Mouse (Mus musculus) liver, adult 2 months (tissue): Measurements from ENCODE around the gene Spindoc. TPM values are rescaled to one million over a fixed set of nuclear protein-coding genes. Genes with fewer than 3 reads are reported as not detected.
A peak's percentile ranks its signal among the peaks of the same experiment; 100 is the strongest.
"Not testable (repeated sequence)": the region's sequence is repeated elsewhere in the genome, so short reads cannot be mapped to it uniquely, and the experiment has no call there.

Source experiments
- DNase-seq: peaks from one replicate; pipeline ENCODE4 v3.0.0-alpha.2; 2011; ENCODE audit warnings: low read depth, low spot score; ENCODE audit errors: extremely low read depth
- H3K27ac ChIP-seq: fragments of 200-500 bp; replicated peaks from 2 replicates; pipeline ENCODE4 v1.5.1; 2012; ENCODE audit warnings: low read depth, mild to moderate bottlenecking, control low read depth, inconsistent platforms, low read length; ENCODE audit not compliant: insufficient read depth
- H3K27me3 ChIP-seq: fragments of 200-500 bp; 2 replicates; pipeline ENCODE4 v1.6.1; 2012; ENCODE audit warnings: mild to moderate bottlenecking, moderate library complexity, low read length, inconsistent platforms; ENCODE audit not compliant: control insufficient read depth, insufficient read depth
- H3K36me3 ChIP-seq: fragments of 200-500 bp; 2 replicates; pipeline ENCODE4 v1.6.1; 2012; ENCODE audit warnings: low read length, inconsistent platforms; ENCODE audit not compliant: control insufficient read depth, insufficient read depth
- H3K4me1 ChIP-seq: fragments of 200-500 bp; 2 replicates; pipeline ENCODE4 v1.6.1; 2011; ENCODE audit warnings: low read length; ENCODE audit not compliant: control insufficient read depth, insufficient read depth
- H3K4me3 ChIP-seq: fragments of 200-500 bp; 2 replicates; pipeline ENCODE4 v1.5.1; 2011; ENCODE audit warnings: low read depth, mild to moderate bottlenecking, control low read depth, low read length, moderate library complexity; ENCODE audit not compliant: insufficient read depth
- H3K79me2 ChIP-seq: fragments of 200-500 bp; 2 replicates; pipeline ENCODE4 v1.6.1; 2012; ENCODE audit warnings: inconsistent platforms, mild to moderate bottlenecking, low read length, moderate library complexity; ENCODE audit not compliant: control insufficient read depth, insufficient read depth
- H3K9ac ChIP-seq: fragments of 200-500 bp; 2 replicates; pipeline ENCODE4 v1.6.1; 2012; ENCODE audit warnings: low read depth, mild to moderate bottlenecking, control low read depth, inconsistent platforms, low read length
- CTCF ChIP-seq: fragments of 200-500 bp; IDR thresholded peaks from 2 replicates; pipeline ENCODE4 v1.5.1; 2011; ENCODE audit warnings: low read depth, low read length, control low read depth
- POLR2A ChIP-seq: fragments of 200-500 bp; IDR thresholded peaks from 2 replicates; pipeline ENCODE4 v1.6.1; 2011; ENCODE audit warnings: low read length, control low read depth; ENCODE audit not compliant: insufficient read depth; ENCODE audit errors: extremely low read depth
- WGBS: fragments of 180-500 bp; shearing (Covaris S2); methylation state at CpG from one replicate; pipeline ENCODE4 v1.1.7; 2018; 5-methylcytosine and 5-hydroxymethylcytosine counted together
- polyA plus RNA-seq: library from polyadenylated mRNA; depleted of rRNA; stranded (reverse); fragments of >200 nt; gene quantifications from 2 replicates; pipeline ENCODE4 v1.2.3, GENCODE M21; 2012
- total RNA-seq: library from RNA; depleted of rRNA; stranded (reverse); fragments of >200 nt; gene quantifications from 2 replicates; pipeline ENCODE4 v1.2.3, GENCODE M21; 2014

Spindoc gene
- total and polyA plus RNA-seq, 2 experiments = 1.4 to 4.4 TPM

DNA sequence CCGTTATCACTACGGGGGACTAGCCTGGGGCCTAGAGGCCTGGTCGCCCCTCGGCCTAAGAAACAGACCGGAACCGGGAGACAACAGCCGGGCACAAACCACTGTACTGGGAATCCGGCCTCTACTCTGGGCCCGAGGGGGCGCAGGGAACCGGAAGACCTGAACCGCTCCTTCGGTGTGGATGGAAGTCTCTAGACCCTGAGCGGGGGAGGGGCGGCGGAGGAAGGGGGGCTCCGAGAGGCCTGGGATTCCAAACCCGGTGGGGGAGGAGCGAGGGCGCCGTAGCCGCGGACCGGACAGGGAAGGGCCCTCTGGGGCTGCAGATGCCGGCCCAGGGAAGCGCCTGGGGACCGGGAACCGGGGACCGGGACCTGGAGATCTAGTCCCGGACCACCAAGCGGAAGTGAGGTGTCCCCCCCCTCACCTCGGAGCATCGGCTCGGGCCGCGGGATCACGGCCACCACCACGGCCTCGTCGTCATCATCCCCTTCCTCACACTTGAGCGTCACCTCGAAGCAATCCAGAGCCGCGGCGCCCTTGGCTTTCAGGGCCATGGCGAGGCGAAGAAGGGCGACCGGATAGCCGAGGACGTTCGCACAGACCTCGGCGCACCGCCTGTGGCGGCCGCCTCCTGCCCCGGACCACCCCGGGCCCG, 419 bp downstream of the Spindoc start:
- TF ChIP-seq CTCF (no peak), POLR2A (no peak)
- Histone ChIP-seq H3K4me3 (peak overlapping the region; percentile 87), H3K4me1 (no peaks in the 10 kb centered on the region; the same call in 1 of the 2 replicates), H3K9ac (peak overlapping the region; percentile 85), H3K36me3 (no peaks in the 10 kb centered on the region), H3K27me3 (no peaks in the 10 kb centered on the region), H3K27ac (0 out of 2 replicates have a peak overlapping the region, but pooled peaks have one; percentile 2), H3K79me2 (peaks cover 2% of the 10 kb centered on the region; the same call in 1 of the 2 replicates)
- 1% methylated on average over 59 of the region's 60 CpGs for WGBS
- no peak for DNase-seq

- Histone ChIP-seq H3K27ac (no peak overlapping the region), H3K27me3 (no peaks in the 10 kb centered on the region), H3K36me3 (no peaks in the 10 kb centered on the region; the same call in 1 of the 2 replicates), H3K79me2 (peaks cover 2% of the 10 kb centered on the region; the same call in 1 of the 2 replicates), H3K4me3 (peak overlapping the region; percentile 87), H3K4me1 (no peaks in the 10 kb centered on the region; the same call in 1 of the 2 replicates), H3K9ac (peak overlapping the region; percentile 85)
- DNase-seq = no peak
- no peak for TF ChIP-seq POLR2A
- TF ChIP-seq CTCF = no peak
- WGBS = 33% methylated on average over 8 of the region's 8 CpGs
These were observed 917 bp downstream of the Spindoc start for GRCm38 (mm10) chr19:7381906-7382247.

GRCm38 (mm10) chr19:7377639-7378038, 5.2 kb downstream of the Spindoc start:
- Histone ChIP-seq H3K27me3 (no peaks in the 10 kb centered on the region), H3K36me3 (peaks cover 12% of the 10 kb centered on the region; the same call in 1 of the 2 replicates), H3K79me2 (peaks cover 2% of the 10 kb centered on the region; the same call in 1 of the 2 replicates), H3K27ac (no peak overlapping the region), H3K9ac (no peak overlapping the region), H3K4me3 (no peak overlapping the region), H3K4me1 (no peaks in the 10 kb centered on the region)
- DNase-seq = no peak
- no peak for TF ChIP-seq CTCF
- 79% methylated on average over 2 of the region's 2 CpGs for WGBS

DNA sequence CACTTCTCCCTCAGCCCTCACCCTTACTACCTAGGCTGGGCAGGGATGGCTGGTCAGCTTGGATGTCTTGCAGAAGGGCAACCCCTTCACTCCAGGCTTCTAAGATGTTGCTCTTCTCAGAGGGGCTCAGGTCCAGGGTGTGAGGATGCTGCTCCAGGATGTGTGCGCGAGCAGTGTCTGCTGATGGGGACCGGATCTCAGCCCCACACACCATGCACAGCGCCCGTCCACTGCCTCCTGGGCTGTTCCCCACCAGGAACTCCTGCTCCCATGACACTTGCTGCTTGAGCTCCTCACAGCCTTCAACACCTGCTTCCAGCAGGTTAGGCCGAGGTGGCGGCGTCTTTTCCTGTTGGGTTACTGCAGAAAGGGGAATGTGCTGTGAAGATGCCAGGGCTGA, 8.3 kb downstream of the Spindoc start:
- Histone ChIP-seq H3K79me2 (peaks cover 1% of the 10 kb centered on the region; the same call in 1 of the 2 replicates), H3K36me3 (peaks cover 22% of the 10 kb centered on the region), H3K27me3 (no peaks in the 10 kb centered on the region), H3K4me1 (no peaks in the 10 kb centered on the region), H3K9ac (no peak overlapping the region), H3K4me3 (no peak overlapping the region), H3K27ac (no peak overlapping the region)
- 97% methylated on average over 8 of the region's 8 CpGs for WGBS
- no peak for DNase-seq
- no peak for TF ChIP-seq CTCF
- no peak for TF ChIP-seq POLR2A

- not testable (repeated sequence) for H3K27ac ChIP-seq, H3K4me1 ChIP-seq, H3K4me3 ChIP-seq, H3K27me3 ChIP-seq, H3K9ac ChIP-seq, DNase-seq, H3K79me2 ChIP-seq
- H3K36me3 ChIP-seq = peaks cover 24% of the 10 kb centered on the region
- WGBS = 80% methylated on average over 4 of the region's 4 CpGs
These were observed 13.3 kb downstream of the Spindoc start for GRCm38 (mm10) chr19:7369469-7369868.

GRCm38 (mm10) chr19:7353636-7354035, 29.2 kb downstream of the Spindoc start:
- no peaks in the 10 kb centered on the region for H3K36me3 ChIP-seq
- DNase-seq = no peak
- WGBS = 76% methylated on average over 6 of the region's 6 CpGs
- no peak overlapping the region for H3K27ac ChIP-seq
- H3K4me3 ChIP-seq = no peak overlapping the region
- no peaks in the 10 kb centered on the region for H3K79me2 ChIP-seq
- H3K4me1 ChIP-seq = no peaks in the 10 kb centered on the region
- H3K27me3 ChIP-seq = no peaks in the 10 kb centered on the region
- H3K9ac ChIP-seq = no peak overlapping the region
- no peak for TF ChIP-seq CTCF
- no peak for TF ChIP-seq POLR2A
